Mouse (Mus musculus) heart, postnatal 0 days (tissue): ENCODE results near the gene Tmem169. TPM values are rescaled to one million over a fixed set of nuclear protein-coding genes. Genes with fewer than 3 reads are reported as not detected.

Experiments
- ATAC-seq: fragments of 200-750 bp; cut with Nextera tagmentation; 2 replicates; pipeline ENCODE4 v1.8.0; 2017; ENCODE audit warnings: low read depth, moderate number of reproducible peaks, moderate library complexity; ENCODE audit not compliant: insufficient read depth
- DNase-seq: peaks from one replicate; pipeline ENCODE4 v3.0.0-alpha.2; 2016; ENCODE audit warnings: low spot score
- H3K27ac ChIP-seq: fragments of 300-500 bp; sonication (generic); 2 replicates; pipeline ENCODE4 v1.5.1; 2014; ENCODE audit warnings: low read depth, mild to moderate bottlenecking
- H3K27me3 ChIP-seq: fragments of 300-500 bp; sonication (generic); 2 replicates; pipeline ENCODE4 v1.6.1; 2014; ENCODE audit warnings: low read length, mixed read lengths; ENCODE audit not compliant: control insufficient read depth, insufficient read depth
- H3K36me3 ChIP-seq: fragments of 300-500 bp; sonication (generic); replicated peaks from 2 replicates; pipeline ENCODE4 v1.6.1; 2014; ENCODE audit warnings: low read length, mixed read lengths; ENCODE audit not compliant: control insufficient read depth, insufficient read depth
- H3K4me1 ChIP-seq: fragments of 300-500 bp; sonication (generic); 2 replicates; pipeline ENCODE4 v1.6.1; 2014; ENCODE audit warnings: antibody characterized with exemption; ENCODE audit not compliant: control insufficient read depth, insufficient read depth
- H3K4me2 ChIP-seq: fragments of 300-500 bp; sonication (generic); 2 replicates; pipeline ENCODE4 v1.6.1; 2014; ENCODE audit warnings: low read depth, mild to moderate bottlenecking, low read length, moderate library complexity
- H3K4me3 ChIP-seq: fragments of 300-500 bp; sonication (generic); 2 replicates; pipeline ENCODE4 v1.5.1; 2014; ENCODE audit warnings: low read depth, low read length
- H3K9ac ChIP-seq: fragments of 300-500 bp; sonication (generic); replicated peaks from 2 replicates; pipeline ENCODE4 v1.6.1; 2014; ENCODE audit warnings: low read depth, low read length, mixed read lengths
- H3K9me3 ChIP-seq: fragments of 300-500 bp; sonication (generic); replicated peaks from 2 replicates; pipeline ENCODE4 v1.6.1; 2016; ENCODE audit warnings: low read length; ENCODE audit not compliant: control insufficient read depth
- CTCF ChIP-seq: IDR thresholded peaks from 2 replicates; pipeline ENCODE4 v1.5.1; 2016; ENCODE audit warnings: antibody characterized with exemption, control low read depth, low read depth
- EP300 ChIP-seq: IDR thresholded peaks from 2 replicates; pipeline ENCODE4 v1.6.1; 2016; ENCODE audit warnings: antibody characterized with exemption, low read depth
- WGBS: fragments of 180-500 bp; shearing (Covaris S2); extraction: QIAGEN DNeasy Blood & Tissue Kit; methylation state at CpG from one replicate; pipeline ENCODE4 v1.1.7; 2014; 5-methylcytosine and 5-hydroxymethylcytosine counted together
- polyA plus RNA-seq: library from polyadenylated mRNA; unstranded; fragments of >200 nt; fragmentation: Nextera tagmentation; extraction: Ambion mirVana; gene quantifications from 2 replicates; pipeline ENCODE4 v1.2.1, GENCODE M21; 2015
- total RNA-seq: library from RNA; depleted of rRNA; stranded (reverse); fragments of >200 nt; gene quantifications from 2 replicates; pipeline ENCODE4 v1.2.3, GENCODE M21; 2014; ENCODE audit warnings: low replicate concordance

Gene Tmem169
- total and polyA plus RNA-seq, 2 experiments from 2014 or later = not detected

DNA sequence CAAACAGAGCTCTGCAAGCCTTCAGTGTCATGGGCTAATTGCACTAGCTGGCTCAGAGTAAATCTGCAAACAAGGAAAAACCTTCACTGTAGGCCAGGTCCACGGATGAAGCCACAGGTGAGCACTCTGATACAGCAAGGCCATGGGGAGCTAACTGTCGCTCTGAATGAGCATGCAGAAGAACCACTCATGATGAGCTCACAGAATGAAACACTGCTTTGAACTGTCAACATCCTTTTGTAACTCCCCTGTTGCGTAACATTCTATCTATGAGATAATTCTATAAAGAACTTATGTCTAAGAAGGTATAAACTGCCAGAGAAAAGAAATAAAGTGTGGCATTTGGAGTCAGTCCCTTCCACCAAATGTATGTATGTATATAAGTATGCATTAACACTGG lies 21.1 kb upstream of the Tmem169 start:
- ATAC-seq (no peak), DNase-seq (no peak)
- Histone ChIP-seq H3K4me2 (no peak overlapping the region), H3K36me3 (peaks cover 15% of the 10 kb centered on the region), H3K4me1 (no peaks in the 10 kb centered on the region), H3K27ac (no peak overlapping the region), H3K9ac (no peak overlapping the region), H3K27me3 (no peaks in the 10 kb centered on the region), H3K9me3 (no peaks in the 10 kb centered on the region), H3K4me3 (no peak overlapping the region)
- WGBS = 86% methylated on average over 3 of the region's 3 CpGs
- TF ChIP-seq CTCF (no peak), EP300 (no peak)

DNA sequence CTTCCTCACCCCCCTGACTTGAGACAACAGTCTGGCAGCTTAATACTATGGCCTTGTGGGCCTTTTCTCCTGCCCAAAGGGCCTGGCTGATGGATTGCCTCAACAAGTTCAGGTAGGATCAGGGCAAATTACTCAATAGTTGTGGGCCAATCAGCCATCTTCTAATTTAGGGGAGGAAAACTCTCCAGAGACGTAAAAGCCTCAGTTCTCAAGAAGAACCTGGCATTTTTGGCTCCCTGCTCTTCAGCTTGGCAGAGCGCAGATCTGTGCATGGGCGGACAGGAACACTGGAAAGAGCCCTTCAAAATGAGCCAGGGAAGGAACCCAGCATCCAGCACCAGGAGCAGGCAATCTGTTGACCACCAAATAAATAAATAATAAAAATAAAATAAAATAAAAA lies 6.1 kb upstream of the Tmem169 start:
- no peak overlapping the region for H3K27ac ChIP-seq
- no peak for ATAC-seq
- WGBS = 90% methylated on average over 3 of the region's 3 CpGs
- no peaks in the 10 kb centered on the region for H3K9me3 ChIP-seq
- no peak overlapping the region for H3K4me2 ChIP-seq
- H3K4me3 ChIP-seq = no peak overlapping the region
- H3K4me1 ChIP-seq = no peaks in the 10 kb centered on the region
- peaks cover 7% of the 10 kb centered on the region; the same call in 1 of the 2 replicates for H3K36me3 ChIP-seq
- DNase-seq = no peak
- no peaks in the 10 kb centered on the region for H3K27me3 ChIP-seq
- TF ChIP-seq CTCF (no peak), EP300 (no peak)
- no peak overlapping the region for H3K9ac ChIP-seq

DNA sequence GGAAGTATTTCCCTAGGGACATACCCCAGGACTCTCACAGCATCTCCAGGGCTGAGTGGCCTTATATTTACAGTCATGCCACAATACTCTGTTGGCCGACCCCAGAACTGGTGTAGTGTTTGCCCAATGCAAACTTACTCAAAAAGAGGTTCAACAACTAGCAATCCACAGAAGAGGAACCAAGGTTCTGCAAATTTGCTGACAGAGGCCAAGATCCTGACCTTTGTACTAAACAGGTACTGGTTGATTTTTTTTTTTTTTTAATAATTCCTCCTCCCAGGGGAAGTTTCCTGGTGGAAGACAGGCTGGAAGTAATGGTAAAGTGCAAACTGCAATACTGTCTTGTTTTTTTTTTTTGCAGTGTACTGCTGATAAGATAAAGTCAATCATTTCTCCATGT lies 1.6 kb upstream of the Tmem169 start:
- no peak for ATAC-seq
- H3K27ac ChIP-seq = no peak overlapping the region
- WGBS = 65% methylated on average over 1 of the region's 1 CpGs

DNA sequence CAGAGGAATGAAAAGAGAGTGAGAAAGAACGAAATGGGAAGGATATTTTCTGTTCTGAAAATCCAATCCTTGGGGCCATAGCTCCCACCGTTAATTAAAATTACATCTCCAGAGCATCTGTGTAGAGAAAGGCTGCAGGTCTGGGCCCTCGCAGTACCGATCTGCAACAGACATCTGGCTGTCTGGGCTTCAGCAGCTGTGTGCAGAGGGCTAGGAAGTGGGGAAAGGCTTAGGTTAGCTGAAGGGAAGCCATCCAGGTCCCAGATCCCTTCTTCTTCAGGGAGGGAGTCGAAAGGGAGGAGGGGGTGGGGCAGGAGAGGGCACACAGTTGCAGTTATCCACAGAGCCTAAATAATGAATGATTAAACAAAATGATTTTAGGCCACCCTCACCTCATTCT lies 370 bp downstream of the Tmem169 start:
- Histone ChIP-seq H3K9ac (no peak overlapping the region), H3K4me1 (no peaks in the 10 kb centered on the region), H3K27ac (no peak overlapping the region), H3K36me3 (no peaks in the 10 kb centered on the region), H3K9me3 (no peaks in the 10 kb centered on the region), H3K4me2 (peak overlapping the region; percentile 86), H3K4me3 (peak overlapping the region; percentile 63), H3K27me3 (no peaks in the 10 kb centered on the region)
- DNase-seq = no peak
- TF ChIP-seq CTCF (no peak), EP300 (no peak)
- WGBS = 8% methylated on average over 5 of the region's 5 CpGs
- no peak for ATAC-seq

More for the DNA sequence above, 1.6 kb upstream of the Tmem169 start:
- Histone ChIP-seq H3K4me1 (no peaks in the 10 kb centered on the region), H3K4me3 (no peak overlapping the region), H3K9ac (no peak overlapping the region), H3K27me3 (no peaks in the 10 kb centered on the region), H3K4me2 (no peak overlapping the region), H3K36me3 (no peaks in the 10 kb centered on the region), H3K9me3 (no peaks in the 10 kb centered on the region)
- no peak for DNase-seq
- TF ChIP-seq CTCF = no peak
- no peak for TF ChIP-seq EP300

DNA sequence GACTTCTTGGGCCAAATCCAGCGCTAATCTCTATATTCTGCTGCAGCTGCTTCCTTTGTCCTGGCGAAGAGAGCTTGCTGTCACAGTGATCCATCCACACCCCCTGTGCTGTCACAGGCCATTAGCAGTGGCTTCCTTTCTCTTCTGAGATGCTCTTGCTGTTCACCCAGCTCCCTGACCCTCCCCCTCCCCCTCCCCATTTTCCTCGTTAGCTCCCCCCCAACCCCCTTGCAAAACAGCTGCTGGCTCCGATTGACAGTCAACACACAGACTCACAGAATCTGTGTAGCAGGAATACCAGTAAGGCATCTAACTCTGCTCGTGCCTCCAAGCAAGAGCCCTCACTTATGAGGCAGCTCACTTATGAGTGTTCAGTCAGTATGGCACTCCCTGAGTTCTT lies 2.7 kb downstream of the Tmem169 start:
- no peak overlapping the region for H3K27ac ChIP-seq
- no peak overlapping the region for H3K4me3 ChIP-seq
- no peaks in the 10 kb centered on the region for H3K9me3 ChIP-seq
- TF ChIP-seq CTCF (no peak), EP300 (no peak)
- no peak for ATAC-seq
- 34% methylated on average over 5 of the region's 5 CpGs for WGBS
- H3K4me1 ChIP-seq = no peaks in the 10 kb centered on the region
- DNase-seq = no peak
- no peaks in the 10 kb centered on the region for H3K27me3 ChIP-seq
- H3K9ac ChIP-seq = no peak overlapping the region
- no peaks in the 10 kb centered on the region for H3K36me3 ChIP-seq
- H3K4me2 ChIP-seq = no peak overlapping the region

DNA sequence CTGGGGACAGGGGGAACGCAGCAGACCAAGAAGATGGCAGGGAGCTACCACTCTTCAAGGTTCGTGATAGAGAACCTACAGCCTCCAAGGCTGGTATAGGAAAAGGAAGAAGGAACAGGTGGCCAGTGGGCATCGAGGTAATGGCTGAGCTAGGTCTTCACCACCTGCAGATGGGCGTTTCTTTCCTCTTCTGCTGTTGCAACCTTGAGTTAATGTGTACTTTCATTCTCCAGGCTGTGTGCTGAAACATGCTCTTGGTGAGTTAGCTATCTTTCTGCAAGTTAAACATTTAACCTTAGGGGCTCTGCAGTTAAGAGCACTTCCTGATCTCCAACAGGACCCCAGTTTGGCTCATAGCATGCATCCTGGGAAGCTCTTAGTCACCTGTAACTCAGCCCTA lies 3.7 kb downstream of the Tmem169 start:
- no peak for TF ChIP-seq CTCF
- no peak for TF ChIP-seq EP300
- no peak overlapping the region for H3K4me2 ChIP-seq

More for the DNA sequence above, 3.7 kb downstream of the Tmem169 start:
- Histone ChIP-seq H3K27ac (no peak overlapping the region), H3K4me3 (no peak overlapping the region), H3K9ac (no peak overlapping the region), H3K9me3 (no peaks in the 10 kb centered on the region), H3K4me1 (no peaks in the 10 kb centered on the region), H3K36me3 (no peaks in the 10 kb centered on the region), H3K27me3 (no peaks in the 10 kb centered on the region)
- DNase-seq = no peak
- ATAC-seq = no peak
- 75% methylated on average over 4 of the region's 4 CpGs for WGBS
